Mouse (Mus musculus) forebrain, postnatal 0 days (tissue): ENCODE results near the gene Psors1c2. TPM values are rescaled to one million over a fixed set of nuclear protein-coding genes. Genes with fewer than 3 reads are reported as not detected.

Experiments
- ATAC-seq: fragments of 200-750 bp; cut with Nextera tagmentation; 2 replicates; pipeline ENCODE4 v1.8.0; 2017; ENCODE audit warnings: mild to moderate bottlenecking, moderate library complexity
- DNase-seq: peaks from one replicate; pipeline ENCODE4 v3.0.0-alpha.2; 2015
- H3K27ac ChIP-seq: fragments of 300-500 bp; sonication (generic); 2 replicates; pipeline ENCODE4 v1.5.1; 2014; ENCODE audit warnings: low read depth, mild to moderate bottlenecking, antibody characterized with exemption, low read length, moderate library complexity, mixed read lengths
- H3K27me3 ChIP-seq: fragments of 300-500 bp; sonication (generic); 2 replicates; pipeline ENCODE4 v1.6.1; 2014; ENCODE audit warnings: mild to moderate bottlenecking, low read length, mixed read lengths; ENCODE audit not compliant: insufficient read depth
- H3K36me3 ChIP-seq: fragments of 300-500 bp; sonication (generic); 2 replicates; pipeline ENCODE4 v1.6.1; 2014; ENCODE audit warnings: mild to moderate bottlenecking, moderate library complexity; ENCODE audit not compliant: insufficient read depth
- H3K4me1 ChIP-seq: fragments of 300-500 bp; sonication (generic); 2 replicates; pipeline ENCODE4 v1.6.1; 2014; ENCODE audit warnings: antibody characterized with exemption; ENCODE audit not compliant: insufficient read depth
- H3K4me2 ChIP-seq: fragments of 300-500 bp; sonication (generic); 2 replicates; pipeline ENCODE4 v1.6.1; 2014; ENCODE audit warnings: low read depth, mild to moderate bottlenecking, moderate library complexity
- H3K4me3 ChIP-seq: fragments of 300-500 bp; sonication (generic); 2 replicates; pipeline ENCODE4 v1.5.1; 2014; ENCODE audit warnings: low read depth, low read length, mixed read lengths
- H3K9ac ChIP-seq: fragments of 300-500 bp; sonication (generic); 2 replicates; pipeline ENCODE4 v1.6.1; 2014; ENCODE audit warnings: mild to moderate bottlenecking
- H3K9me3 ChIP-seq: fragments of 300-500 bp; sonication (generic); 2 replicates; pipeline ENCODE4 v1.6.1; 2016; ENCODE audit warnings: low read length
- CTCF ChIP-seq: sonication (generic); IDR thresholded peaks from 2 replicates; pipeline ENCODE4 v1.5.1; 2016; ENCODE audit warnings: antibody characterized with exemption, control low read depth, low read depth
- WGBS: fragments of 180-500 bp; shearing (Covaris S2); extraction: QIAGEN DNeasy Blood & Tissue Kit; methylation state at CpG from one replicate; pipeline ENCODE4 v1.1.7; 2014; 5-methylcytosine and 5-hydroxymethylcytosine counted together
- polyA plus RNA-seq: library from polyadenylated mRNA; unstranded; fragments of >200 nt; fragmentation: Nextera tagmentation; extraction: Ambion mirVana; gene quantifications from 2 replicates; pipeline ENCODE4 v1.2.1, GENCODE M21; 2015
- total RNA-seq: library from RNA; depleted of rRNA; stranded (reverse); fragments of >200 nt; gene quantifications from 2 replicates; pipeline ENCODE4 v1.2.3, GENCODE M21; 2014

The Psors1c2 gene
- total and polyA plus RNA-seq, 2 experiments from 2014 or later = 0.31 to 0.76 TPM

DNA sequence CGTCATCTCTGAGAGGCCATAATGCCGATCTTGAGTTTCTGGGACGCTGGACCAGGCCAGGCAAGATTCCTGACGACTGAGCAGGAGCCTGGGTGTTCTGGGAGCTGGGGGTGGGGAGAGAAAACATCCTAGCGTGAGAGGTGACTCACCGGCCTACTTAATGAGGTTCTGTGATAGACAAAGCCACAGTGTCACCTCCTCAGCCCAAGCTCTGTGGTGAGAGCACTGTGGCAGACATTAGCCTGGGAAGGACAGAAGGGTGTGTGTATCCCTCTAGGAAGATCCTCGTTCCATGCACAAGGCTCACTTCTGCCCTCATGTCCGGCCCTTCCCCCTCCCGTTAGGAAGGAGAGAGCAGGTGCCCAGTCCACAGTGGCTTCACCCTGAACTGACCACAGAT is 24.4 kb downstream of the Psors1c2 start:
- no peak for TF ChIP-seq CTCF
- no peak for DNase-seq
- 78% methylated on average over 9 of the region's 9 CpGs for WGBS

GRCm38 (mm10) chr17:35558216-35558615 is 25.2 kb downstream of the Psors1c2 start:
- no peaks in the 10 kb centered on the region for H3K9me3 ChIP-seq
- H3K27me3 ChIP-seq = no peaks in the 10 kb centered on the region
- no peak overlapping the region for H3K4me3 ChIP-seq
- no peaks in the 10 kb centered on the region for H3K36me3 ChIP-seq
- 65% methylated on average over 8 of the region's 8 CpGs for WGBS
- DNase-seq = no peak
- H3K27ac ChIP-seq = no peak overlapping the region
- H3K4me2 ChIP-seq = no peak overlapping the region
- ATAC-seq = no peak
- TF ChIP-seq CTCF = no peak
- no peak overlapping the region for H3K9ac ChIP-seq
- H3K4me1 ChIP-seq = no peaks in the 10 kb centered on the region

More for the DNA sequence above, 24.4 kb downstream of the Psors1c2 start:
- H3K9ac ChIP-seq = no peak overlapping the region
- H3K4me3 ChIP-seq = no peak overlapping the region
- no peak for ATAC-seq
- no peaks in the 10 kb centered on the region for H3K4me1 ChIP-seq
- no peak overlapping the region for H3K4me2 ChIP-seq
- no peaks in the 10 kb centered on the region for H3K9me3 ChIP-seq
- no peaks in the 10 kb centered on the region for H3K36me3 ChIP-seq
- H3K27ac ChIP-seq = no peak overlapping the region
- no peaks in the 10 kb centered on the region for H3K27me3 ChIP-seq

GRCm38 (mm10) chr17:35567150-35567549 is 34.1 kb downstream of the Psors1c2 start, which contains the start of gene 2300002M23Rik:
TSS of gene 2300002M23Rik (plus strand) at chr17:35567450.
- DNase-seq (no peak), ATAC-seq (no peak)
- 64% methylated on average over 3 of the region's 3 CpGs for WGBS

DNA sequence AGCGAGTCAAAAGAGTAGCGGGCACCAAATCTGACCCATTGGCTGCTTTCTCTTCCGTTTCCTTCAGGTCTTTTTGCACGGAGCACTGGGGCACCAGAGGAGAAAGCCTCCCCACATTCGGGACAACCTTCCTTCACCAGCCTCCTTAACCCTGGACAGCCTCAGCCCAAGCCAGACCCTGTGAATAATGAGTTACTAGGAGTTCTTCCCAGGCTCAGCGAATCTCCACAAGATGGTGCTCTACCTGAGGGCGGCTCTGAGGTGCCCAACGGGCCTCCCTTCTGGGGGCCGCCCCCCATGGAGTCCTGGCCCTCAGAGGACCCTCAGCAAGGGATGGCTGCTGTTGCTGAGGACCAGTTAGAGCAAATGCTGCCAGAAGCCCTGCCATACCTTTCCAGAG is 34.8 kb downstream of the Psors1c2 start:
- no peaks in the 10 kb centered on the region for H3K27me3 ChIP-seq
- H3K4me2 ChIP-seq = no peak overlapping the region
- no peak for TF ChIP-seq CTCF
- WGBS = 29% methylated on average over 9 of the region's 9 CpGs
- no peaks in the 10 kb centered on the region for H3K9me3 ChIP-seq
- 0 out of 2 replicates have a peak, but pooled peaks cover 4% of the 10 kb centered on the region for H3K4me1 ChIP-seq
- H3K9ac ChIP-seq = no peak overlapping the region
- DNase-seq = no peak
- no peak overlapping the region for H3K4me3 ChIP-seq
- H3K36me3 ChIP-seq = no peaks in the 10 kb centered on the region
- no peak overlapping the region for H3K27ac ChIP-seq
- ATAC-seq = no peak

More at GRCm38 (mm10) chr17:35567150-35567549, 34.1 kb downstream of the Psors1c2 start, which contains the start of gene 2300002M23Rik:
- no peak within 1 kb of the TSS for H3K4me2 ChIP-seq
- no peaks in the 10 kb centered on the region for H3K27me3 ChIP-seq
- H3K9me3 ChIP-seq = no peaks in the 10 kb centered on the region
- H3K4me3 ChIP-seq = no peak within 1 kb of the TSS
- 0 out of 2 replicates have a peak, but pooled peaks cover 4% of the 10 kb centered on the region for H3K4me1 ChIP-seq
- H3K9ac ChIP-seq = no peak within 1 kb of the TSS
- H3K36me3 ChIP-seq = no peaks in the 10 kb centered on the region
- no peak for TF ChIP-seq CTCF
- no peak within 1 kb of the TSS for H3K27ac ChIP-seq

DNA sequence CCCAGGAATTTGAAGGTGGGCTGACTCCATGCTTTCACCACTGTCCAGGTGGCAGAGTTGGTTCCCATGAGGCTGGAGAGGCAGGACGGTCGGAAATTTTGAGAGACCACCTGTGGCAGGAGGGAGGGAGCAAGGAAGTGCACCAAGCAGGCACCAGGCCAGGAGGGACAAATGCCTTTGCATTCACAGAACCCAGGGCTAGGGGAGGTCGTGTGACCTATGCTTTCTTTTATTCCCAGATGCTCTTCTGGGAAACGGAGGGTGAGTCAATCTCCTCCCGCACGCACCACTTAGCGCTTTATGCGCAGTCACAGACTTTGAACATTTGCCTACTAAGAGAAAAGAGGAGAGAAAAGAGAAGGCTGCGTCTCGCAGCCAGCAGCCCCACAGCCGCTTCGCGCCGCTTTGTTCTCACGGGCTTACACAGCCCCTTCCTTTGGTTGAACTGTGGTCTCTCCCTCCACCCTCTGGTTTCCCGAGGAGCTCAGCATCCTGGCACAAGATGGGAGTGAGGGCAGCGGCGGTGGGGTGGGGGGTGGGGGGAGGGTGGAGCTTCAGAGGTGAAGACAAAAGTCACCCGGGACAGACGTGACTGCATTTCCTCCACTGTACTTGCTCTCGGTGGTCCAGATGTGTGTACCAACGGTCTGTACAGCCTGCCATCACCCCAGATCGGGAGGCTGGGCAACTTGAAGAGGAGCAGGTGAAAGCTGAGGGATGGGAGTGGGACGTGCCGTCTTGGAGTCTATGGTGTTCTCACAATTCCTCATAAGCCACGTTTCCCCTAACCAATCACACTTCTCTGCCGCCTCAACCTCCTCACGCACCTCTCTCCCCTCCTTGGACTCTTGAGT is 36.3 kb downstream of the Psors1c2 start:
- DNase-seq (peak; percentile 45), ATAC-seq (peak; percentile 82)
- peak overlapping the region; percentile 40 for H3K9ac ChIP-seq
- no peak for TF ChIP-seq CTCF
- H3K4me1 ChIP-seq = 0 out of 2 replicates have a peak, but pooled peaks cover 4% of the 10 kb centered on the region
- H3K9me3 ChIP-seq = no peaks in the 10 kb centered on the region
- no peaks in the 10 kb centered on the region for H3K36me3 ChIP-seq
- H3K27me3 ChIP-seq = no peaks in the 10 kb centered on the region
- peak overlapping the region; percentile 54 for H3K4me2 ChIP-seq
- WGBS = 3% methylated on average over 28 of the region's 28 CpGs
- peak overlapping the region; percentile 31 for H3K4me3 ChIP-seq
- no peak overlapping the region for H3K27ac ChIP-seq

DNA sequence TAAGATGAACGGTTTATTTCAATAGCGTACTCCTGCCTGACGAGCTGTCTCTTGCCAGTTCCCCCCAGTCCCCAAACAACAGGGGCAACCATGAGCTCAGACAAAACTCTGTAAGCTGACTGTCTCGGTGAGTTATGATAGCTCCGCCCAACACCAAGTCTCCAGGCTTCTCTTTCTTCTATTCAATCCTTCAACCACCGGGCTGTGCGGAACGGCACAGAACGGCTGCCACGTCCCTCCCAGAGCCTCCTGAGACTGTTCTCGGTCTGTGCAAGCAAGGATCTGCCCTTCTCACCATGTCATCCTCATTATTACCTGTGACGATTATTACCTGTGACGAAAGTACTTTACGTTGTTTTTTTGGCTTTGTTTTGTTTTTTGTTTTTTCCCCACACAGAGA is 37.8 kb downstream of the Psors1c2 start:
- 72% methylated on average over 14 of the region's 14 CpGs for WGBS
- Histone ChIP-seq H3K36me3 (no peaks in the 10 kb centered on the region), H3K27me3 (no peaks in the 10 kb centered on the region), H3K4me1 (0 out of 2 replicates have a peak, but pooled peaks cover 4% of the 10 kb centered on the region), H3K27ac (no peak overlapping the region), H3K9ac (no peak overlapping the region), H3K4me3 (no peak overlapping the region), H3K4me2 (no peak overlapping the region), H3K9me3 (no peaks in the 10 kb centered on the region)
- DNase-seq (no peak), ATAC-seq (no peak)
- TF ChIP-seq CTCF = no peak

- no peak for ATAC-seq
- WGBS = 97% methylated on average over 7 of the region's 7 CpGs
- no peaks in the 10 kb centered on the region for H3K9me3 ChIP-seq
- 0 out of 2 replicates have a peak, but pooled peaks cover 4% of the 10 kb centered on the region for H3K4me1 ChIP-seq
- H3K4me3 ChIP-seq = no peak overlapping the region
- H3K9ac ChIP-seq = no peak overlapping the region
- no peaks in the 10 kb centered on the region for H3K36me3 ChIP-seq
- no peak overlapping the region for H3K4me2 ChIP-seq
- 0 out of 2 replicates have a peak, but pooled peaks have one; percentile 5 for TF ChIP-seq CTCF
- H3K27me3 ChIP-seq = no peaks in the 10 kb centered on the region
- no peak overlapping the region for H3K27ac ChIP-seq
- DNase-seq = no peak
Measured at GRCm38 (mm10) chr17:35571477-35571876, 38.5 kb downstream of the Psors1c2 start.
